Comparison of ENCODE assay signal across 8 mouse cellular contexts in genomic region chr2:68572340-68572739, GRCm38 (mm10). TPM values are rescaled to one million over a fixed set of nuclear protein-coding genes. Genes with fewer than 3 reads are reported as not detected.
DNase-seq lines count a peak whose midpoint lies in the region.

No protein-coding gene starts in this region.

- intact Hi-C loops in left cerebral cortex, postnatal 4 days (cut with DNase I): no loop called here

- peak; percentile 15 to 27 for DNase-seq in adrenal gland, adult 18-20 months (ENCODE audit: low spot score in 2 of 2)
- no peak for DNase-seq in adrenal gland, adult 8-10 months
- DNase-seq in left cerebral cortex, postnatal 4 days: peak; percentile 59
- no peak for DNase-seq in left cerebral cortex, adult 11 months (ENCODE audit: low spot score)
- peak; percentile 68 for DNase-seq in adrenal gland, postnatal 14 days
- DNase-seq in lung, postnatal 14 days: peak; percentile 29
- no peak for DNase-seq in gastrocnemius, adult 18-20 months (ENCODE audit: low spot score)
- no peak for DNase-seq in gastrocnemius, postnatal 4 days (ENCODE audit: low spot score in 2 of 2)

RNA-seq across cellular contexts. Expression of gene 4933409G03Rik, which starts 9.9 kb away (rescaled TPM):
- not detected for total RNA-seq in adrenal gland, adult 18-20 months (2021)
- not detected for total RNA-seq in adrenal gland, adult 8-10 months (2022)
- total RNA-seq in left cerebral cortex, postnatal 4 days (2021): not detected
- not detected in 2 replicates for total RNA-seq in adrenal gland, postnatal 14 days (2021)
- total RNA-seq in gastrocnemius, adult 18-20 months (2021): not detected
- total RNA-seq in gastrocnemius, postnatal 4 days (2021): not detected

Comparison
In these comparisons a context has a peak if more than half of its experiments do, and no peak if none do; other contexts are left out.
1. DNase-seq: peak in adrenal gland, adult 18-20 months (2 of 2), left cerebral cortex, postnatal 4 days (single experiment), adrenal gland, postnatal 14 days (single experiment) and lung, postnatal 14 days (single experiment); none in adrenal gland, adult 8-10 months (single experiment), left cerebral cortex, adult 11 months (single experiment), gastrocnemius, adult 18-20 months (single experiment) and gastrocnemius, postnatal 4 days (0 of 2).